Mouse (Mus musculus): ENCODE measurements around the gene Lin52. TPM values are rescaled to one million over a fixed set of nuclear protein-coding genes. Genes with fewer than 3 reads are reported as not detected.

Lin52 gene
- total RNA-seq, 1 experiment from 2014 or later, result 11.6 TPM

GRCm38 (mm10) chr12:84468701-84469100, 17.5 kb downstream of the Lin52 start:
- no peak for DNase-seq

GRCm38 (mm10) chr12:84478937-84479336, 27.7 kb downstream of the Lin52 start:
- DNase-seq, result no peak

GRCm38 (mm10) chr12:84481251-84481650, 30.0 kb downstream of the Lin52 start:
- no peak for DNase-seq

- no peak for DNase-seq
Measured at GRCm38 (mm10) chr12:84482778-84483585, 31.8 kb downstream of the Lin52 start.

GRCm38 (mm10) chr12:84487324-84488056, 36.3 kb downstream of the Lin52 start:
- DNase-seq, result peak; percentile 17

GRCm38 (mm10) chr12:84496795-84497194, 45.6 kb downstream of the Lin52 start:
- no peak for DNase-seq

- no peak for DNase-seq
Measured at GRCm38 (mm10) chr12:84500528-84501263, 49.5 kb downstream of the Lin52 start.

- no peak for DNase-seq
Measured at GRCm38 (mm10) chr12:84501278-84501677, 50.1 kb downstream of the Lin52 start.

- no peak for DNase-seq
Measured at GRCm38 (mm10) chr12:84506856-84507255, 55.6 kb downstream of the Lin52 start.

GRCm38 (mm10) chr12:84512016-84512415, 60.8 kb downstream of the Lin52 start:
- peak; percentile 48 for DNase-seq

GRCm38 (mm10) chr12:84515486-84515885, 64.3 kb downstream of the Lin52 start:
- DNase-seq, result no peak

- DNase-seq, result no peak
Measured at GRCm38 (mm10) chr12:84516642-84517041, 65.4 kb downstream of the Lin52 start.

- DNase-seq, result no peak
Measured at GRCm38 (mm10) chr12:84518018-84518417, 66.8 kb downstream of the Lin52 start.

GRCm38 (mm10) chr12:84523728-84524127, 72.5 kb downstream of the Lin52 start:
- no peak for DNase-seq

GRCm38 (mm10) chr12:84524147-84525050, 73.2 kb downstream of the Lin52 start:
- no peak for DNase-seq

- no peak for DNase-seq
Measured at GRCm38 (mm10) chr12:84525422-84525821, 74.2 kb downstream of the Lin52 start.

GRCm38 (mm10) chr12:84530426-84530825, 79.2 kb downstream of the Lin52 start:
- no peak for DNase-seq

GRCm38 (mm10) chr12:84531906-84532829, 80.9 kb downstream of the Lin52 start:
- DNase-seq, result no peak

GRCm38 (mm10) chr12:84532830-84533199, 81.6 kb downstream of the Lin52 start:
- DNase-seq, result peak; percentile 15

- peak; percentile 79 for DNase-seq
Measured at GRCm38 (mm10) chr12:84533706-84534486, 82.7 kb downstream of the Lin52 start.

Measured in adrenal gland, postnatal 14 days (tissue).